Mouse (Mus musculus): Measurements from ENCODE around the gene Tusc2. TPM values are rescaled to one million over a fixed set of nuclear protein-coding genes. Genes with fewer than 3 reads are reported as not detected.
A peak's percentile ranks its signal among the peaks of the same experiment; 100 is the strongest.

Gene Tusc2
- polyA plus RNA-seq, 1 experiment from 2014 or later: 93.3 TPM

DNA sequence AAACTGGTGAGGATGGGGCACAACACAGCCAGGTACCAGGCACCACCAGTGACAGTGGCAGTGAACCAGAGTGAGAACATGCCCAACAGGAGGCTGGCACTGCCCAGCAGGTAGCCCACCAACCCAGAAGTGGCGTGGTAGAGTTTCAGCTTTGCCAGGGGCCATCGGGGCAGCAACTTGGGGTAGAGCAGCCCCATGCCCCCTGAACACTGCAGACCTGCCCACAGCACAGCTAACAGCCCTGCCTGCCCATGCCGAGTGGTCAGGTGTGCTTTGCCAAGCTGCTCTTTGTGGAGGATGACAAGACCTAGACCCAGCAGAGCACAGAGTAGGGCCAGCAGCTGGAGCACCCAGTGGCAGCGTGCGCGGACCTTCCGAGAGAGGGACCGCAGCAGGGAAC, 23.1 kb upstream of the Tusc2 start:
- peaks cover 46% of the 10 kb centered on the region for H3K36me3 ChIP-seq
- no peak for ATAC-seq (ENCODE audit: low FRiP score, low read depth)
- H3K4me3 ChIP-seq: no peak overlapping the region
- H3K9ac ChIP-seq: no peak overlapping the region
- H3K9me3 ChIP-seq: no peaks in the 10 kb centered on the region
- no peak overlapping the region for H3K27ac ChIP-seq
- peaks cover 47% of the 10 kb centered on the region for H3K4me1 ChIP-seq
- H3K4me2 ChIP-seq (replicated peaks): no peak overlapping the region
- WGBS: 93% methylated on average over 8 of the region's 8 CpGs
- H3K27me3 ChIP-seq (replicated peaks): no peaks in the 10 kb centered on the region

DNA sequence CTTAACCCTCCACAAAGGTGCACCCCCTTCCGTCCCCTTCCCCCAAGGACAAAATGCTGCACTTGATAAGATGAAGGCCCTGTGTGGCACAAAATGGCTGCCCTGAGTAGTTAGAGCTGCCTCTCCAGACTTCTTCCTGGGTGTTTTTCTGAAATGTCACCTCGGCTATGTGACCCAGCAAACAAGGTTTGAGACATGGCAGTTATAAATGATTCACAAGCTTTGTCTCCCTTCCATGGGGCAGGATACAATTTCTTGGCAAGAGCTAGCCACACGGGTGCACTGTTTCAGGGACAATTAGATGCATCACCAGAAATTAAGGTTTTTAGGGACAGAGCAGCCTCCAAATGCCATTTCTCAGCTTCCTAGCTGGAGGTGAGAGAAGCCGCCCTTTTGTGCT, 22.6 kb upstream of the Tusc2 start:
- Histone ChIP-seq H3K4me1 (peaks cover 43% of the 10 kb centered on the region), H3K27me3 (replicated peaks) (no peaks in the 10 kb centered on the region), H3K4me3 (no peak overlapping the region), H3K36me3 (peaks cover 50% of the 10 kb centered on the region), H3K27ac (no peak overlapping the region), H3K9me3 (no peaks in the 10 kb centered on the region), H3K9ac (no peak overlapping the region), H3K4me2 (replicated peaks) (peak overlapping the region; percentile 90; the same call in 1 of the 2 replicates)
- 73% methylated on average over 4 of the region's 4 CpGs for WGBS
- no peak for ATAC-seq (ENCODE audit: low FRiP score, low read depth)

DNA sequence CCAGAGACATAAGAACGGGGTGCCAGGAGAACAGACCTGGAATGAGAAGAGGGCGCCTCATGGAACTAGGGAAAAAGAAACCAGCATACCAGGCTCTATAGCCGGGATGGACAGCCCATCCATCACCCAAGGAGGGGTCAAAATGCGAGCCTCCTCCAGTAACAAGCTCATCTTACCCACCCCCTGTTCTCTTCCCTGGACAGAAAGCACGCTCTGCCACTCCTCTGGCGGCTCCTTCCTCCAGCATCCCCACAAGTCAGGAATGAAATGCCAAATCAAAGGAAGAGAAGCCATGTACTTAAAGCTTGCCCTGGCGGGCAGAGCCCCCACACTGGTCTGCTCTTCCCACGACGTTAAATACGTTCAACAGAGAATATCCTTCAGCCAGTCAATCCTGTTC, 22.1 kb upstream of the Tusc2 start:
- Histone ChIP-seq H3K4me2 (replicated peaks) (peak overlapping the region; percentile 90), H3K4me3 (peak overlapping the region; percentile 65), H3K27me3 (replicated peaks) (no peaks in the 10 kb centered on the region), H3K27ac (no peak overlapping the region), H3K4me1 (peaks cover 37% of the 10 kb centered on the region), H3K36me3 (peaks cover 50% of the 10 kb centered on the region), H3K9me3 (no peaks in the 10 kb centered on the region), H3K9ac (peak overlapping the region; percentile 69; the same call in 1 of the 2 replicates)
- 30% methylated on average over 10 of the region's 10 CpGs for WGBS
- ATAC-seq (ENCODE audit: low FRiP score, low read depth): no peak

DNA sequence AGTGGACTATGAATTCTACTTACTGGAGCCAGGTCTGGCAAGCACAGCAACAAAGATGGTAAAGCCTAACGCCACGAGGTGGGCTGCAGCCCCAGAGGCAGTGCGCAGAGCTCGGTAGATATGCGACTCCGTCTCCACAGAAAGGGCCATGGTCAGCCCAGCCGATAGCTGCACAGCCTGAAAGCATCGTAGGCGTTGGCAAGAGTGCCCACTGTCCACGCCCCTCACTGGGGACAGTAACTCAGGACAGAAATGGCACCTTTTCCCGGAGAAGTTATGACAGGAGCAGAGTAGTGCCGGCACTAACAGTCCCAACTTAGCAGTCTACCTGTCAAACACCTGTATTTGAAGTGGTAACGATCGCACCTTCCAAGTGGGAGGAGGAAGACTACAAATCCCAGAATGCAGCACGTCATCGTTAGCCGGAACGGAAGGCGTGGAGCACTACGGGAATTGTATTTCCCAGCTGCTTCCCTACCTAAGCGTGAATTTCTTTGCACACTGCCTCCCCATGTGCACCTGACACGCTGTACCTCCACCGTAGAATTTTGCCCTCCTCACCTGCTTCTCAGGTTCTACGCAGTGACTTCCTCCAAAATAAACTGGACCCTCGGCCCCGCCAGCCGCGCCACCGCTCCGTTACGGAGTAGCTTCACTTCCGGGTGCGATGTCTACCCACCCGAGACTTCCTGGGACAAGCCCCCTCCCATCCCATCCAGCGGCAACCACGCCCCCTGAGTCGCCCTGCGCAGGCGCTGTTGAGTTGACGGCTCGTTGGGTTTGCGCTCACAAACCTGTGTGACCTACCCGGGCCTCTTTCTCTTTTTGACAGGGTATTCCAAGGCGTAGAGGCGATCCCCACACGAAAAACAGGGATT, 21.3 kb upstream of the Tusc2 start, which contains the start of the genes Cyb561d2 and Nprl2:
TSS of gene Cyb561d2 (minus strand) at position 720 of the 878 bp plus-strand sequence.
TSS of gene Nprl2 (plus strand) at position 753 of the 878 bp plus-strand sequence.
- H3K4me2 ChIP-seq (replicated peaks): peak within 1 kb of the TSS; percentile 90
- WGBS: under 1% methylated on average over 46 of the region's 46 CpGs
- peak within 1 kb of the TSS; percentile 69 for H3K9ac ChIP-seq
- H3K9me3 ChIP-seq: no peaks in the 10 kb centered on the region
- no peak within 1 kb of the TSS for H3K27ac ChIP-seq
- H3K27me3 ChIP-seq (replicated peaks): no peaks in the 10 kb centered on the region
- peak; percentile 81 for ATAC-seq (ENCODE audit: low FRiP score, low read depth)
- peaks cover 34% of the 10 kb centered on the region for H3K4me1 ChIP-seq
- H3K36me3 ChIP-seq: peaks cover 50% of the 10 kb centered on the region
- H3K4me3 ChIP-seq: peak within 1 kb of the TSS; percentile 65

DNA sequence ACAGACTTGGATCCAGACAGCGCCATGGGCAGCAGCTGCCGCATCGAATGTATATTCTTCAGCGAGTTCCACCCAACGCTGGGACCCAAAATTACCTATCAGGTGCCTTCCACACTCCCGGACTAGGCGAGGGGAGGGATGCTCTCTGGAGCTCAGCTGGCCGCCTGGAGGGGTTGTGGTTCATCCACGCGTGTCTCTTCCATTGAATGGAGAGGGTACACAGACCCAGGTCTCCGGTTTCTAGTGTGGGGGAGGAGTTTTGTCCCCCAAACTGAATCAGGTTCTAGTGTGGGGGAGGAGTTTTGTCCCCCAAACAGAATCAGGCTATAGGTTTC, 20.7 kb upstream of the Tusc2 start:
- Histone ChIP-seq H3K9ac (peak overlapping the region; percentile 69), H3K27ac (no peak overlapping the region), H3K36me3 (peaks cover 50% of the 10 kb centered on the region), H3K4me2 (replicated peaks) (peak overlapping the region; percentile 90), H3K4me1 (peaks cover 34% of the 10 kb centered on the region), H3K4me3 (peak overlapping the region; percentile 65), H3K9me3 (no peaks in the 10 kb centered on the region), H3K27me3 (replicated peaks) (no peaks in the 10 kb centered on the region)
- WGBS: 2% methylated on average over 11 of the region's 11 CpGs
- peak; percentile 13 for ATAC-seq (ENCODE audit: low FRiP score, low read depth)

DNA sequence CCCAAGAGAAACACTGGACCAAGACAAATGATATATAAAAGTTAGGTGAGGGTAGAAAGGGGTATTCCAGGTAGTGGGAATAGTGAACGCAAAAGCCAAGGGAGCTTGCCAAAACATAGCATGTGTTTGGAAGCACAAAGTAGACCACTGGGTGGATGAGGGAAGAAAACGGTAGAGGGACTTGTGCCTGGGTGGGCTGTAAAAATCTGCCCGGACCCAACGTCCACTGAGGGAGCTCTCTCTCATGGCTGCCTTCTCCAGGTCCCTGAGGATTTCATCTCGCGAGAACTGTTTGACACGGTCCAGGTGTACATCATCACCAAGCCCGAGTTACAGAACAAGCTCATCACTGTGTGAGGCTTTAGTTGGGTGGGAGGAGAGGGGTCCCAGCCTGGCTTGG, 20.3 kb upstream of the Tusc2 start:
- 57% methylated on average over 8 of the region's 8 CpGs for WGBS
- H3K4me1 ChIP-seq: peaks cover 34% of the 10 kb centered on the region
- H3K27me3 ChIP-seq (replicated peaks): no peaks in the 10 kb centered on the region

GRCm38 (mm10) chr9:107543299-107543698, 19.8 kb upstream of the Tusc2 start:
- no peak overlapping the region for H3K27ac ChIP-seq
- no peaks in the 10 kb centered on the region; the same call in 1 of the 2 replicates for H3K27me3 ChIP-seq (replicated peaks)
- H3K36me3 ChIP-seq: peaks cover 42% of the 10 kb centered on the region
- ATAC-seq (ENCODE audit: low FRiP score, low read depth): no peak
- no peak overlapping the region for H3K9ac ChIP-seq
- H3K4me1 ChIP-seq: peaks cover 34% of the 10 kb centered on the region
- H3K4me2 ChIP-seq (replicated peaks): peak overlapping the region; percentile 90
- no peaks in the 10 kb centered on the region for H3K9me3 ChIP-seq
- H3K4me3 ChIP-seq: no peak overlapping the region
- 91% methylated on average over 11 of the region's 11 CpGs for WGBS

More for the DNA sequence above, 20.3 kb upstream of the Tusc2 start:
- no peak for ATAC-seq (ENCODE audit: low FRiP score, low read depth)
- peaks cover 47% of the 10 kb centered on the region for H3K36me3 ChIP-seq
- H3K27ac ChIP-seq: no peak overlapping the region
- H3K9ac ChIP-seq: peak overlapping the region; percentile 69
- no peaks in the 10 kb centered on the region for H3K9me3 ChIP-seq
- peak overlapping the region; percentile 65 for H3K4me3 ChIP-seq
- peak overlapping the region; percentile 90 for H3K4me2 ChIP-seq (replicated peaks)

- peaks cover 34% of the 10 kb centered on the region for H3K4me1 ChIP-seq
- H3K4me3 ChIP-seq: no peak overlapping the region
- H3K27me3 ChIP-seq (replicated peaks): peaks cover 9% of the 10 kb centered on the region
- WGBS: 96% methylated on average over 17 of the region's 17 CpGs
- no peak overlapping the region for H3K27ac ChIP-seq
- no peak overlapping the region for H3K9ac ChIP-seq
- peaks cover 32% of the 10 kb centered on the region for H3K36me3 ChIP-seq
- no peaks in the 10 kb centered on the region for H3K9me3 ChIP-seq
- ATAC-seq (ENCODE audit: low FRiP score, low read depth): no peak
- H3K4me2 ChIP-seq (replicated peaks): no peak overlapping the region
Measured at GRCm38 (mm10) chr9:107544196-107544700, 18.8 kb upstream of the Tusc2 start.

- ATAC-seq (ENCODE audit: low FRiP score, low read depth): no peak
- Histone ChIP-seq H3K27ac (no peak overlapping the region), H3K36me3 (peaks cover 27% of the 10 kb centered on the region), H3K4me2 (replicated peaks) (no peak overlapping the region), H3K4me3 (no peak overlapping the region), H3K9ac (no peak overlapping the region), H3K9me3 (no peaks in the 10 kb centered on the region), H3K4me1 (peaks cover 34% of the 10 kb centered on the region), H3K27me3 (replicated peaks) (peaks cover 14% of the 10 kb centered on the region)
- WGBS: 92% methylated on average over 12 of the region's 12 CpGs
Measured at GRCm38 (mm10) chr9:107544729-107545128, 18.3 kb upstream of the Tusc2 start.

DNA sequence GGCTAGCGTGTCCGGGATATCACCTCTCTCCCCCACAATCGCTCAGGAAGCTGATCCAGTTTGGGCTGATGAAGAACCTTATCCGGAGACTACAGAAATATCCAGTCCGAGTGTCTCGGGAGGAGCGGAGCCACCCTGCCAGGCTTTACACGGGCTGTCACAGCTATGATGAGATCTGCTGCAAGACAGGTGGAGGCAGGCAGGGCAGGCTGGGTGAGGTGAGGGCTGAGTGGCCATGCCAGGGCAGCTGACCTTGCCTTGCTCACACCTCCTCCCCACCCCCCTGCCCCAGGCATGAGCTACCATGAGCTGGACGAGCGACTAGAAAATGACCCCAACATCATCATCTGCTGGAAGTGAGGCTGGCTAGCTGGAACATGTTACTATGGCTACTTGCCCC, 17.9 kb upstream of the Tusc2 start:
- no peaks in the 10 kb centered on the region for H3K9me3 ChIP-seq
- peaks cover 23% of the 10 kb centered on the region for H3K36me3 ChIP-seq
- WGBS: 87% methylated on average over 10 of the region's 10 CpGs
- no peak for ATAC-seq (ENCODE audit: low FRiP score, low read depth)
- H3K4me1 ChIP-seq: peaks cover 34% of the 10 kb centered on the region
- no peak overlapping the region for H3K27ac ChIP-seq
- no peak overlapping the region for H3K4me3 ChIP-seq
- no peak overlapping the region for H3K4me2 ChIP-seq (replicated peaks)
- H3K27me3 ChIP-seq (replicated peaks): peaks cover 19% of the 10 kb centered on the region
- H3K9ac ChIP-seq: no peak overlapping the region

DNA sequence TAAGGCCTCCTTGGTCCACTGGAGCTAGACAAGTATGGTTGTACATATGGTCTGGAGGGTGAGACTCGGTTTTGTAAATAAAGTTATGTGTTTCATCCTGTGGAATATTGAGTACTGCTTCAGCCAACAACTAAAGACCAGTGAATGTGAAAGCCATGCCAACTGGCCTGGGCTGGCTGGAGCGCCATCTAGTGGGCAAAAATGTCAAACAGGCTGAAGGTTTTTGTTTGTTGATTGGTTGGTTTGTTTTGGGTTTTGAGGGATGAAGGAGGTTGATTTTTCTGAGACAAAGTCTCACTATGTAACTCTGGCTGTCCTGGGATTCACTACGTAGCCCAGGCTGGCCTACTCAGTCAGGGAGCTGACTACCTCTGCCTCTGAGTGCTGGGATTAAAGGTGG, 17.5 kb upstream of the Tusc2 start:
- Histone ChIP-seq H3K27me3 (replicated peaks) (peaks cover 23% of the 10 kb centered on the region), H3K9me3 (no peaks in the 10 kb centered on the region), H3K4me1 (peaks cover 34% of the 10 kb centered on the region), H3K4me2 (replicated peaks) (no peak overlapping the region), H3K9ac (no peak overlapping the region), H3K36me3 (peaks cover 21% of the 10 kb centered on the region), H3K27ac (no peak overlapping the region), H3K4me3 (no peak overlapping the region)
- WGBS: 9% methylated on average over 3 of the region's 3 CpGs
- no peak for ATAC-seq (ENCODE audit: low FRiP score, low read depth)

- H3K27me3 ChIP-seq (replicated peaks): peaks cover 37% of the 10 kb centered on the region
- ATAC-seq (ENCODE audit: low FRiP score, low read depth): peak; percentile 57
- H3K4me3 ChIP-seq: no peak within 1 kb of the TSS
- H3K36me3 ChIP-seq: peaks cover 21% of the 10 kb centered on the region
- no peak within 1 kb of the TSS for H3K27ac ChIP-seq
- no peaks in the 10 kb centered on the region for H3K9me3 ChIP-seq
- H3K9ac ChIP-seq: 0 out of 2 replicates have a peak within 1 kb of the TSS, but pooled peaks have one; percentile 13
- WGBS: 4% methylated on average over 20 of the region's 20 CpGs
- peak within 1 kb of the TSS; percentile 54 for H3K4me2 ChIP-seq (replicated peaks)
- H3K4me1 ChIP-seq: peaks cover 37% of the 10 kb centered on the region
Measured at GRCm38 (mm10) chr9:107547026-107547425, 16.0 kb upstream of the Tusc2 start, which contains the start of gene Zmynd10. TSS of gene Zmynd10 (plus strand) at chr9:107547298.

All from neural tube, embryonic 12.5 days (tissue).